Mouse (Mus musculus): ENCODE data around the gene Deaf1.
A peak's percentile ranks its signal among the peaks of the same experiment; 100 is the strongest.

The Deaf1 gene

DNA sequence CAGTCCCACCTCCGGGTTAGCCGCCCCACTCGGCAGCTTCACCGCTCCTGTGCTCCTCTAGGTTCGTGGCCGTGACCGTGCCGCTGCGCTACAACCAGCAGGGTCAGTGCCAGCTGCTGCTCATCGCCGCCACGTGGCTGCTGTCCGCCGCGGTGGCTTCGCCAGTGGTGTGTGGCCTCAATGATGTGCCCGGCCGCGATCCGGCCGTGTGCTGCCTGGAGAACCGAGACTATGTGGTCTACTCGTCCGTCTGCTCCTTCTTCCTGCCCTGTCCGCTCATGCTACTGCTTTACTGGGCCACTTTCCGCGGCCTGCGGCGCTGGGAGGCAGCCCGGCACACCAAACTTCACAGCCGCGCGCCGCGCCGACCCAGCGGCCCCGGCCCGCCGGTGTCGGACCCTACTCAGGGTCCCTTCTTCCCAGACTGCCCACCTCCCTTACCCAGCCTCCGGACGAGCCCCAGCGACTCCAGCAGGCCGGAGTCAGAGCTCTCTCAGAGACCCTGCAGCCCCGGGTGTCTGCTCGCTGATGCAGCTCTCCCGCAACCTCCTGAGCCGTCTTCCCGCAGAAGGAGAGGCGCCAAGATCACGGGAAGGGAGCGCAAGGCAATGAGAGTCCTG is 33.5 kb downstream of the Deaf1 start:
- no peak for DNase-seq

DNA sequence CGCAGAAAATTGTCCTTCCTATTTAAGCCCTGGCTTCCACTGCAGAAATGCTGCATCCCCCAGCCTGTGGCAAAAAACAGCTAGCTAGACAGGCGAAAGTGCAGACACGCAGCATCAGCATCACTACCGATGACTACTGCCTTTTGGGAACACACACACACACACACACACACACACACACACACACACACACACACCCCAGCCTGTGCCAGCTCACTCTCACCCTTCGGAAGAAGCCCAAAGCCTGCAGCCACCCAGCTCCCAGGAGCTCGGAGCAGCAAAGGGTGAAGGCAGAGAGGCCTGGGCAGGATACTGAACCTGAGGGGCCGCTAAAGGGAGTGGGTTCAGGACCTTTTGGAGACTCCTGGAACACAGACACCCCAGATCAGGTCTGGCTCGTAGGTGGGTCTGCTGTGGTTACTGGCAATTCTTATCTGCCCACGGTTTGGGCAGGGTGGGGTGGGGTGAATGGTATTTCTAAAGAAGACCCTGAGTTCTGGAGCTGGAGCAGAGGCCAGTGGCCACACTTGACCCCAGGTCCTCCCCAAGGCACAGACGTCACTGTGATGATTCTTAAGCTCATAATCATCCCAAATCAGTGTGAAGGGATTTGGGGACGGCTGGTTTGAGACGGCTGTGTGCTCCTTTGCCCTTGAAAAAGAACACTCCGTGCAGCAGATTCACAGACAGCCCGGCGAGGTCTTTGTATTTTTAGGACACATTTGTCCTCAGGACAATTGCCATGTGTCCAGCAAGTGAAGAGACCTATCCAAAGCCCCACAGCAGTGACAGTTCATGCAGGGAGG is 34.7 kb downstream of the Deaf1 start:
- DNase-seq = no peak

DNA sequence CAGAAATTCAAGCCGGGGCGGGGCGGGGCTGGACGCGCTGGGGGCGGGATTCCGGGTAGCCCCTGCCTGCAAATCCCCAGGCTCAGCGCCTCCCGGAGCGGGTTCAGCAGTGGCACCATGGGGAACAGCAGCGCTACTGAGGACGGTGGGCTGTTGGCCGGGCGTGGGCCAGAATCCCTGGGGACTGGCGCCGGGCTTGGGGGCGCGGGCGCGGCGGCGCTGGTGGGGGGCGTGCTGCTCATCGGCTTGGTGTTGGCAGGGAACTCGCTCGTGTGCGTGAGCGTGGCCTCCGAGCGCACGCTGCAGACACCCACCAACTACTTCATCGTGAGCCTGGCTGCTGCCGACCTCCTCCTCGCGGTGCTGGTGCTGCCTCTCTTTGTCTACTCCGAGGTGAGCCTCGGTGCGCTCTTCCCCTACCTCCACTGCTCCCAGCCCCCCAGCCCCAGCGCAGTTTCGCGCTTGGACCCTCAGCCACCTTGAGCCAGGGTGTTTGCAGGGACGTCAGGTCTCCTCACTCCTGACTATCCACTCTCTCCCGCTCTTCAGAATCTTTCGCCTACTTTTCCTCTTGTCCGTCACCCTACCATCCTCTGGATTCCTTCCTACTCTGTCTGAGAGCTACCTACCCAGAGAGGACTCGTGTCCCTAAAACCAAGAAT is 35.4 kb downstream of the Deaf1 start, which contains the start of gene Drd4:
Drd4 (plus strand) TSS at position 86 of the 662 bp plus-strand sequence.
- DNase-seq = no peak

DNA sequence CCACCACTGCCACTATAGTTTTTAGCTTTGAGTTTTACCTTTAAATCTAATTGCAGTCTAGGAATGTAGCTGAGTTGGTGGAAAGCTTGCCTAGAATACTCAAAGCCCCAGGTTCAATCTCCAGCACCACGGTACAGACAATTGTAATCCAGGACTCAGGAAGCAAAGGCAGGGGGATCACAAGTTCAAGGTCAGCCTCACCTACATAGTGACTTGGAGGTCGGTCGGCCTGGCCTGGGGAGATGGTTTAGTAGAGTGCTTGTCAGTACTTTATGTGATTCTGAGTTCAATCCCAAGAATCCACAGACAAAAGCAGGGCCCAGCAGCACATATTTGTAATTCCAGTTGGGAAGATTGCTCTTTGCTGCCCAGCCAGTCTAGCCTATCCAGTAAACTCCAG is 39.4 kb downstream of the Deaf1 start:
- DNase-seq = no peak

DNA sequence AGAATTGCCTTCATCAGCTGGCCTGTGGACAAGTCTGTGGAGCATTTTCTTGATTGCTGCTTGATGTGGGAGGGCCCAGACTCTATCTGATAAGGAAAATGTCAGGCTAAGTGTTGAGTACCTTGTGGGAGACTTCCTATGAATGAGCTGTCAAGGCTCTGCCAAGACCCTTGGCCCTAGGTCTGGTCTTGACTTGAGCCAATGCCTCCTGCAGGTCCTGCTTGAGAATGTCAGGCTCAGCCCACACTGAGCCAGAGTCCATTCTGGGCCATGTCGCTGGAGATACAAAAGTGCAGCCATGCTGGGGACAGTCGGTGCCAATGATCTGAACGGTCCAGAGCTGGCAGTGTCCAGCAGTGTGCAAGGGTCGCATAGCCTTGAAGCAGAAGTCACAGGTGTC is 44.7 kb downstream of the Deaf1 start:
- no peak for DNase-seq

DNA sequence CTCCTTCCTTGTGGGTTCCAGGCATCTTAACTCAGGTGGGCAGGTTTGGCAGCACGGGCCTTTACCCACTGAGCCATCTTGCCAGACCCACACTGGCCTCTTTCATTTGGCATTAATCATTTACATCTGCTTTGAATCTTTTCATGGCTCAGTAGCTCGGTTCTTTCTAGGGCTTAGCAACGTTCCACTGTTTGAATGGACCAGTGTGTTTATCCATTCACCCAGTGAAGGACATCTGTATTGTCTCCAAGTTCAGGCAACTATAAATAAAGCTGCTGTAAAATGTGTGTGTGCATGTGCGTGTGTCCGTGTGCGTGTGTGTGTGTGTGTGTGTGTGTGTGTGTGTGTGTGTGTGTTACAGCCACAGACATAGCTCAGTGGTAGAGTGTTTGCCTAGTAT is 46.0 kb downstream of the Deaf1 start:
- no peak for DNase-seq

DNA sequence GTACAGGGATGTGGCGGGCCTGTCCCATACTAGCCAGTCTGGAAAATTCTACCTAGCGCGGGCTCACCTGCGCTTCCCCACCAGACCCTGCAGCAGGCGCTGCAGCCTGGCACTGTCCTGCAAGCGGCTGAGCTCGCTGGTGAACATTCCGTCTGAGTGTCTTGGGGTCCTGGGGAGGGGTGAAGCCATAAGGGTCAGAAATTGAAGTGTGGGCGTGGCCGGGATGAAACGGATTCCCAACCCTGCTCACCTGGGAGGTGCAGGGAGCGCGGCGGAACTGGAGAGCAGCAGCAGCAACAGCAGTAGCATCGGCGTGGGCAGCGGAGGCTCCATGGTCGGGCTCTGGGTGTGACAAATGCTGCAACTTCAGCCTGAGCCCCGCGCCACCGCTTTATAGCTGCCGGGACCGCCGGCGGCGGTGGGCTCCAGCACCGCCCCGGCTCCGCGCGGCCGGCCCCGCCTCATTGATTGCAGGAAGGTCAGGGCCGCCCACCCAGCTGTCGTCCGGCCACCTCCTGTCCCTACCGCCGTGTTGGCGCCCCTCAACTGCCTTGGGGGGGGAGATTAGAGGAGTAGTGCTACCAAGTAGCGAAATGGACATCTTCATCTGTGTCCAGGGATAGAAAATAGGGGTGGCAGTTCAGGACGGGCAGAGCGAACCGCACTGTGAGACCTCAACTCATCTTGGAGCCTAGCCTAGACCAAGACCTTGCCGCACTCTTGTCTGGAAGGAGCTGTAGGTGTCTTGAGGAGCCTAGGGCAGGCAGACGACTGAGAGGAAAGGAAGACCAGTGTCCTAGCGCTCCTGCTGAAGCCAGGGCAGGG is 48.5 kb downstream of the Deaf1 start, which contains the start of gene Sct:
Sct (minus strand) TSS at position 368 of the 825 bp plus-strand sequence.
- no peak for DNase-seq

DNA sequence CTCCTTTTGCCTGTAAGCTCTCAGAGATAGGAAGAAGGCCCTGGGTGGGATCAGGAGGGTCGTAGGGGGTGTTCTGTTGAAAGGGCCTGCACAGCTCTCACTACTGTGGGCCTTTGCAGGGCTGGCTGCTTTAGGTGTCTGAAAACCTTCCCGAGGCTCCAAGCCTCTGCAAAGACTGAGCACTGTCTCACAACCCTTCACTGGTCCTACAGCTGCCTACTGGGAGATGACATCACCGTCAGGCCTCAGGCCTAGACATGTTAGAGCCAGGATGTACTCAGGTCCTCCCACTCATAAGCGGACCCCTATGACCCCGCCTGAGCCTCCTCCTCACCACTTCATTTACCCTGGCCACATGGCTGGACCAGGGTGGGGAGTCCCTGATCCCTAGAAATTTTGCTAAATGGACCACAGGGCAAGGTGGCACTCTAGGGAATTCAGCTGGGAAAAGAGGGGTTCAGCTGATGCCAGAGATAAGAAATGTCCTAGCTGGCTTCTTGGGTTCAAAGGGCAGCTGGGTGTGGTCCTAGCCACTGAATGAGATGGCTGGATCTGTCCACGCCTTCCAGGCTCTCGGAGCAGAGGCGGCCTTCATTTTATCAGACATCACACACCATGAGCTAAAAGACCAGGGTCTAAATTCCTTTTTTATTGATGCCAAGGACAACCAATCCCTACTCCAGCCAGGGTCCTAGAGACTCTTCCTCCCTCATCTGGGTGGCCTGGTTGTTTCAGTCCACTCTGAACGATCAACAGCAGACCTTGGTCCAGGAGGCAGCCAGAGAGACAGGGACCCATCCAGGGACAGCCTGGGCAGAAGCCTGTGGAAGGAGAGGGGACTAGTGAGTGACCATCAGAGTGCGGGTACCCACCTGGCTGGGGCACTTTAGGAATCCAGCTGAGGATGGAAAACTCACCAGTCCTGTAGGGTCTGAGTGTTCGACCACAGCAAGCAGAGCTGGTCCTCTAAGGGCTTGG is 49.5 kb downstream of the Deaf1 start:
- DNase-seq = no peak

DNA sequence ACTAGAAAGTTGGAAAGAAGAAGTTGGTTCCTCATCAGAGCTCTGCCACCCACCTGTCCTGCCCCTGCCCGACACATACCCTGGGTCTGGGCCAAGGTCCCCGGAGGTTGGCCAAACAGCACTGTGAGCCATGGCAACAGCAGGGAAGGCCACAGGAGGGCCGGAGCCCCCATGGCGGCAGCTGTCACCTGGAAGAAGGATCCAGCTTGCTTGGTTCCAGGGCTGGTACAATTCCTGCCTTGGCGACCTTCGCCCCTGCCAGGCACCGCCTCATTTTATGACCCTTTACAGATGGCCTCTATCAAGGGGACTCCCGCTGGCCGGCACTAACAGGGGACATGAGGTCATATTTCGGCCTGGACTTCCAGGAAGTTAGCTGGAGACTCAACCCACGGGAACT is 50.9 kb downstream of the Deaf1 start, which contains the start of gene Cdhr5:
Cdhr5 (minus strand) TSS at position 241 of the 400 bp plus-strand sequence.
- no peak for DNase-seq

DNA sequence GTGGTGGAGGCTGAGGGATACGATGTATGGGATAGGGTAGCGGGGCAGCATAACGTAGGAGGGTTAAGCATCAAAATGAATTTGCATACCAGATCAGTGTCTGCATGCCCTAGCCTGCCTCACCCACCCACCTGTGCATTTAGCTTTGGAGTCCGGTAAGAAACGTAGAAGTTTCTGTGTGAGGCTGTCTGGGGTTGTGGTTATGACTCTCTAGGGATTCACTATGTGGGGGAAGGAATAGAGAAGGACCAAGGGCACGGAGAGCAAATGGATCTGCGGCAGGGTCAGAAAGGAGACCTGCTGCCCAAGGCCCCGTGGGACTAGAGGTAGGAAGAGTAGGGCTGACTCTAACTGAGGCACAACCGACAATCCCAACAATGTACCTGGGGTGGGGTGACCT is 52.1 kb downstream of the Deaf1 start:
- DNase-seq = no peak

DNA sequence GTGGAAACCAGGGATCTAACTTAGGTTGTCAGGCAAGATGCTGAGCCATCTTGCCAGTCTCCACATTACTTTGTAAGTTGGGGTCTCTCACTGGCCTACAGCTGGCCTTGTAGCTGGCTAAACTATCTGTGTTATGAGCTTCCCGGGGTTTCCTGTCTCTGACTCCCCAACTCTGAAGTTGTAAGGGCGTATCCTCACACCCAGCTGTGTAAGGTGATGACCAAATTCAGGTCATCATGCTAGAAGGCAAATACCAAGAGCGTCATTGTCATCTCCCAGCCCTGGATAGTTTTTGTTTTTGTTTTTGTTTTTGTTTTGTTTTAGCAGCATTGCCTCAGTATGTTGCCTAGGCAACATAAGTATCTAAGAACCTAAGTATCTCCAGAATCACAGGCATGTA is 56.9 kb downstream of the Deaf1 start:
- no peak for DNase-seq

DNA sequence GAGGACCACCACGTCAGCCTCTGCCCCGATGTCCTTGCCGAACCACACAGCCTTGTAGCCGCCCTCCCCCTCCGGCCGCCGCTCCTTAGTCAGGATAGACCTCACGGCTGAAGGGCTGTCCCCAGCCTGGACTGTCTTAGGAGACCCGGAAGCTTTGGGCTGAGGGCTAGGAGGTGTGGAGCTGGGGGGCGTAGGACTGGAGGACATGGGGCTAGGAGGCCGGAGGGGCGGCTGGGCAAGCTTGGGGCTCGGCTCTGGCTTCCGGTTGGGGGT is 58.3 kb downstream of the Deaf1 start:
- no peak for DNase-seq

DNA sequence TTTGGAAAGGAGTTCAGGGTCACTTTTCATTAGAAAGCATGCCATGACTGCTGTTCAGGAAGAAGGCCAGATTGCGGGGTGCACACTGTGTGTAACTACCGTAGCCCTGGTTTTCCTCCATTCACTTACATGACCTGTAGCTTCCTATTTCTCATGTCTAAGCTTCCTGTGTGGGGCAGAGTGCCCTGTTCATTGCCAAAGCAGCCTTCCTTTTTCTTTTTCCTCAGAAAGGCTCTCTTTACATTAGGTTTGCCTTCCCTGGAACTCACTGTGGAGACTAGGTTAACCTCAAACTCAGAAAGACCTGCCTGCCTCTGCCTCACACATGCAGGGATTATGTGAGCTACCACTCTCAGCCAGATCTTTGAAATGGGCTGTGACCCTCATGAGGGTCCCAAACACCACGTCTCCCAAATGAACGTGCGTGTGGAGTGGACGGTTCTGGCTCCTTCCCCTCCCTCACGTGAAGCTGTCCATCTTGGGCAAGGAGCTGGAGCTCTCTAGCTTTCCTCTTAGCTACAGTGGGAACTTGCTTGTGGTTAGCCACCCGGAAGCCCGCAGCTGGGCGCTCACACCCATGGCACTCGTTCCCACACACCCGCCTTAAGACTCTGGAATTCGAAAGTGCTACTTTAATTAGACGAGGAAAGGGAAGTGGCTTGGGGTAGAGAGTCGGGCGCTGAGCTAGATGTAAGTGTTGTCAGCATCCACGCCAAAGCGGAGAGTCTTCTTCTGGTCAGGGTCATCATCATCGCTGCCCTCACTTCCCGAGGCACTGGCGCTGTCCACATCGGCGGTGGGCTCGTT is 58.8 kb downstream of the Deaf1 start:
- DNase-seq = no peak

DNA sequence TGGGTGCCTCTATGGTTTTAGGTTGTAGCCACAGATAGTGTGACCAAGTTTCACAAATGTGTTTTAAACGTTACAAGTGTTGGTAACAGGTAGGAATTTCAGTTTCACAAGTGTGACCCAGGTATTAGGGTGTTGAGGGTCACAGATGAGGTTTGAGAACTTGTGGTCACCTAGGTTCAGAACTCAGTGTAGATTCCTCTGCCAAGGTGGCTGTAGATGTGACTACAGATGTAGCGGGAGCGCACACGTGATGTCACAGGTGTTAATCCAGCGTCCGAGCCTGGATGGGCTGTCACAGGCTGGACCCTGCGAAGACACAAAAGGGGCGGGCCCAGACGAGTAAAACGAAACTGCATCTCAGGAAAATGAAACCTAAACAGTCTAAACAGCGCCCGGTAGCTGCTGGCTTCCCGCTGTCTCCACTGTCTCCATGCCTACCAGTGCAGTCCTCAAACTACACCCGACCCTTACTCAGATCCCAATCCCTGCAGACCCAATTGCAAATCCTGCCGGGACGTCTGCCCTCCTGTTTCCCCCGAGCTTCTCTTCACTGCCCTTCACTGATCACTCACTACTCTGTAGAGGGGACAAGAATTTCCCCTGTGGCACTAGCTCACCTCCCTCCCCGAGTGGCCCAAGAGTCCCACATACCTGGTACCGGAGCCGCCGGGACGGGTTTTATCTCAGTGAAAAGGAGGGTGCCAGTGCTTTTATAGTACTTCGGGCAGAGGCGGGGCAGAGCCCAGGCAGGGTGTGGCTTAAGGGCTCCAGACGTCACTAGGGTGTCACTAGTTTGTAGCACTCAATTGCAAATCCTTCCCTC is 61.5 kb downstream of the Deaf1 start, which contains the start of gene Irf7:
Irf7 (minus strand) TSS at position 743 of the 823 bp plus-strand sequence.
- DNase-seq = peak; percentile 40 to 69

DNA sequence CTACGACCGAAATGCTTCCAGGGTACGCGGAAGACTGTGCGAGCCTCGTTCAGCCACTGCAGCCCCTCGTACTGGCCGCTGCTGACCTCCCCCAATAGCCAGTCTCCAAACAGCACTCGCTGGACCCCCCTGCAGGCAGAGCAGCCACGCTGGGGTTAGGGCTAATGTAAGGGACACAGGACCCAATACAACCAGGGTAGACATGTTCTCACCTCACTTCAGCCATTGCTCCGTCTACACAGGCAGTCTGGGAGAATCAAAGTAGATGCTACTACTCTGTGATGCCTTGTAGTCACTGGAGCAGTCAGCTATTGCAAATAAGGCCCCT is 62.1 kb downstream of the Deaf1 start:
- no peak for DNase-seq

DNA sequence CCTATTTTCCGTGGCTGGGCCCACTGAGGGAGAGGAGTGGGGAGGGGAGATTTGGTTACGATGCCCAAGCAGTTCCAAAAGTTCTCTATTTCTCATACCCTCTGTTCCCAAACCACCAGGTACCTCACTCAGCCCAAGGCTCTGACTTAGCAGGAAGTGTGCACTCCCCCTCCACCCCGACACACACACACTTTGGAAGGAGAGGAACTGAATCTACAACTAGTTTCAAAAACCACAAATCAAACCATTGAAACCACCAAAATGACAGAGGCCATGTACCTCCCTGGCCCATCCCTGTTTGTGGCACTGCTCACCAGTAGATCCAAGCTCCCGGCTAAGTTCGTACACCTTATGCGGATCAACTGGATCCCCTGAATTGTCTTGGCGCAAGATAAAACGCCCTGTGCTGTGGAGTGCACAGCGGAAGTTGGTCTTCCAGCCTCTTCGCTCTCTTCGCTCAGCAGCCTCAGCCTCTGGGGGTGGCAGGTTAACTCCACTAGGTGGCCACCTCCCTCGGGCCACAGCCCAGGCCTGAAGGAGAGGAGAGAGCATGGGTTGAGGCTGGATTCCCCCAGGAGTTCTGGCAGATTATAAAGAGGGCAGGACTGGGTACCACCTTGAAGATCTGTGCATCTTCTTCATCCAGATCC is 62.6 kb downstream of the Deaf1 start:
- peak; percentile 51 to 64 for DNase-seq

DNA sequence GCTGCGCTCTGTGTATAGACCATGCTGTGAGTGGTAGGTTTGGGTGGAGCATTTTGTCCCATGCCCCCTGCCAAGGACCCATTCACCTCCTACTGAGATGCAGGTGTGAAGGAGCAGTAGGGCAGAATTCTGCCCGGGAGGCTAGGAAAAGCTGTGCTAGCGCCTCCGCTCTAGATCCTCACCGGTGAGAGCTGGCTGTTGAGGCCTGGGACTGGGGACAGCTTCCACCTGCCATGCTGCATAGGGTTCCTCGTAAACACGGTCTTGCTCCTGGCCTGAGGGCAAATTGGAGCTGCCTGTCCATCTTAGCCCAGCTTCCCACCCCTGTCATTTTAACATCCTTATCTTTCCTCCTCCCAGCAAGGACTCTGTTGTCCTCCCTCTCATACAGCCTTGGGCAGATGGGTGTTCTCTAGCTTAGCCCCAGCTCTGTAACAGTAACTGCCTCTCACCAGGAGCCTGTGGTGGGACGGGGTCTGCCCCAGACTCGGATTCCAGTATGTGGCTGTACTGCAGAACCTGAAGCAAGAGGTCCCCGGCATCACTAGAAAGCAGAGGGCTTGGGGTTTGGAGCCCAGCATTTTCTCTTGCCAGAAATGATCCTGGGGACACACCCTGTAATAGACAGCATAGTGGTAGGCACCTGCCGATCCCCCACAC is 63.3 kb downstream of the Deaf1 start:
- DNase-seq = no peak

DNA sequence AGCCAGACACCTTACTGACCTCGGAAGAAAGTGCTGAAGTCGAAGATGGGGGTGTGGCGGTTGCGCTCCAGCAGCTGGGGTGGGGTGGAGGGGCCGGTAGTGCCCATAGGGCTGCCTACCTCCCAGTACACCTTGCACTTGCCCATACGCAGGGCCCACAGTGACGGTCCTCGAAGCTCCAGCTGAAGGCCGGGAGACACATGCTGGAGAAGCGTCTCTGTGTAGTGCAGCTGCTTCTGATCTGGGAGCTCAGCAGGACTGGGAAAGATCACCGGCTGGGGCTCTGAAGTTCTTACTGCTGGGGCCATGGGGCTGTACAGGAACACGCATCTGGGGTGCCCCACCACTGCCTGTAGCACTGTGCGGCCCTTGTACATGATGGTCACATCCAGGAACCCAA is 63.9 kb downstream of the Deaf1 start:
- no peak for DNase-seq

DNA sequence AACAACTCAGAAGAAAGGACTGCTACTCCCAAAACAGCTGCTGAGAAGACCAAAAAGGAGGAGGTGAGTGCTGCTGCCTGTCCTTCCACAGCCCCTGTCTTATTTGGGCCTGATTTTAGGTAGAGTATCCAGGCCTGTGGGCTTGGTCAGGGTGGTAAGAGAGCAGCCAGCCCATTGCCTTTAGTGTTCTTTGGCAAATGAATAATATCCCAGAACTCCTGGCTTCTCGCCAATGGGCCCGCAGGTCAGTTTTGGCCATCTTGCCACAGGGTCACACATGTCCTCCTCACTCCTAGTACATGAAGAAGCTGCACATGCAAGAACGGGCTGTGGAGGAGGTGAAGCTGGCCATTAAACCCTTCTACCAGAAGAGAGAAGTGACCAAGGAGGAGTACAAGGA is 66.0 kb downstream of the Deaf1 start:
- no peak for DNase-seq
